Mouse (Mus musculus) thymus, postnatal 4 days (tissue): Measurements from ENCODE around the gene Slc37a2.
"Not testable (repeated sequence)": the region's sequence is repeated elsewhere in the genome, so short reads cannot be mapped to it uniquely, and the experiment has no call there.

Experiments
- DNase-seq: peaks from one replicate; pipeline ENCODE4 v3.0.0; 2021

The Slc37a2 gene

DNA sequence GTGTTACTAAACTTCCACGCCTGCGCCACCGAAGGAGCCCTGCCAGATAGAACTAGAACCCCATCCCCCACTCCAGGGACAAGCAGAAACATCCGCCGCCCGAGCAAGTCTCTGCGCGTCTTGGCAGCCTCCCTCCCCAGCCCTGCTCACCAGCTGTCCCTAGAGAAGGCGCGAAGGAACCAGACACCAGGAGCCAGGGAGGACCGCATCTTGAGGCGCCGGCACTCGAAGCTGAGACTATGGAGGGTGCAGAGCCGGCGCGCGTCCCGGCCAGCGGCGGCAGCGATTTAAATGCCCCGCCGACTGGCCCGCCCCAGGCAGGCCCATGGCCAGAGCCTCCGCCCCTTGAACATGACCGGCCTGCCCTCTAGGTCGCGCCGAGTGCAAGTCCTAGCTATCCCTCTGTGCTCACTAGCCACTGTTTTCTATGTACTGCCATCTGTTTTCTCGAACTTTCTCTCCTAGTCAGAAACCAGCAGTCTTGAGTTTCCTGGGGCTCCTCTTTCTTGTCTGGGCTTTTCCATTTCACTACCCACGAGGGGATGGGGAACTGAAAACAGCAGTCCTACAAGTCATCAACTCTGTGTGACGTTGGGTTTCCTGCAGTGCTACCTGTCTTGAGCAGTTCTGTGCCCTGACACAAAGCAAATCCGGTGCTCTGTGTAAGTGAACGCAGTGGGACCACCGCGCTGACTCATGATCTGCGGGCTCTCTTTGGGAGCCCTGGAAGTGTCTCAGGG is at the start of gene Slc37a2:
Gene Slc37a2, minus strand, starts transcription at position 590 of the 740 bp plus-strand sequence.
- peak; percentile 81 for DNase-seq

DNA sequence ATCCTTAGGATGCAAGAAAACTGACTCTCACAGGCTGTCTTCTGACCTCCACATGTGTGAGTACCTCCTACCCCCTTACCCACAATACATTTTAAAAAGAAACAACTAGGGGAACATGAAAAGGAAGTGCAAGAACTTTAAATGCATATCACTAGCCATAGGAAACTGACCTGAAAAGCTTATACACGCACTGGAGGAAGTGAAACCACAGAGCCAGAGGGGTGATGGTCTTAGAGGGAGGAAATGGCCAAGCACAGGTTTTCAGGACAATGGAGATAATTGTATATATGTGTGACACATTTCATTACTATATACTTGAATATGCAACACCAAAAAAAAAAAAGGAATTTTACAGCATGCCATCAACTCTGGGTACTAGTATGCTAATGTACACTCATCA is 46.2 kb upstream of the Slc37a2 start:
- no peak for DNase-seq

DNA sequence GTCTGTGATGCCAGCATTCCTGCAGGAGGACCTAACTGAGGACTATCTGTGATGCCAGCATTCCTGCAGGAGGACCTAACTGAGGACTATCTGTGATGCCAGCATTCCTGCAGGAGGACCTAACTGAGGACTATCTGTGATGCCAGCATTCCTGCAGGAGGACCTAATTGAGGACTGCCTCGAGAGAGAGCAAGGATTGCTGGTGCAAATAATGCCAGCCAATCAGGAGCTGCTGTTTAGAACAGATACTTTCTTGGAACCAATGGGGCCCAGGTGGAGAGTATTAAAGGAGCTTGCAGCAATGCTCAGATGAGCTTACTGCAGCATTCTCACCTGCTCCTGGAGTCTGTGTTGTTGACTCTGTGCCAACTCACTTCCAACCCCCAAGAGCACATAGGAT is 45.0 kb upstream of the Slc37a2 start:
- not testable (repeated sequence) for DNase-seq

DNA sequence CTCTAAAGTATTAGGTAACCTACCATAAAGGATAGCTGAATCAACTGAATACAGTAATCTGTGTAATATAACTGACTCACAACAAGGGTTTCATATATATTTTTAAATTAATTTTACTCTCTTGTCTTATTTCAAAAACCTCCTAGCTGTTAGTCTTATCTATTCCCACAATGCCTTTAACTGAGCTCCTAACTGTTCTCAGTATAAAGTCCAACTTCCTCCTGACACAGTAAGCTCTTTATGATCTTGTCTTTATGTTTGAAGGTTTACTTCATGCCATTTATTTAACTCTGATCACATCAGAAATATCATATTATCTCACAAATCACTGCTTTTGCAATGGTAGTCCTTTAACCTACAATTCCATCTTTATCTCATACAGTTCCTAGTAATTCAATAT is 40.0 kb upstream of the Slc37a2 start:
- no peak for DNase-seq

DNA sequence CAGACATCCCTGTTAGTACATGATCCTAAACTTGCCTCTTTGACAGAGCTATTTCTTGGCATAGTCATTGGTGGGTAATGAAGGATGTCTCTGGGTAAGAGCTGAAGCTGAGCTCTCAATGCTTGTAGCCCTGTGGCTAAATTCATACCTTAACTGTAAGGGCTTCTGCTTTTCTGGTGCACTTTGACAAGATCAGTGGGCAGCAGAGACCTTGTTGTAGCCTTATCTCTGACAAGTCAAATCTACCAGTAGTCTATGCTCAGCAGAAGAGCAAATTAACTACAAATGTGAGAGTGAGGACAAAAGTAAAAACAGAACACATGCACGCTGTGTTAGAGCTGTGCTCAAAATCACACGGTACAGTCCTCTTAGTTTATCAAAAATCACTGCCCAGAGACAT is 11.1 kb upstream of the Slc37a2 start:
- no peak for DNase-seq

DNA sequence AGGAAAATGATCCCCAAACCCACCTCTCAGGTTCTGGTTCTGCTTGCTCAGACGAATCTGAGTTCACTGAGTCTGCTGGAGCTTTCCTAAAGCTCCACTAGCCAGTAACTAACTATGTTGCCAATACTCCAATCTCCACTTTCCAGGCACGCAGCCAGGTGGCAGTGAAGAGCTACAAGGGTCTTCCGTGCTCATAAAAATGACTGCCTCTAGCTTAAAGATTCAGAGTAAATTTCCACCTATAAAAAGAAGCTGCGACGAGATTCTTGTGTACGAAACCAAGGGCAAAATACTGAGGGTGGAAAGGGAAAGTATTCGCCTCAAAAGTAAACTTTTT is 319 bp upstream of the Slc37a2 start:
- DNase-seq = peak; percentile 84

DNA sequence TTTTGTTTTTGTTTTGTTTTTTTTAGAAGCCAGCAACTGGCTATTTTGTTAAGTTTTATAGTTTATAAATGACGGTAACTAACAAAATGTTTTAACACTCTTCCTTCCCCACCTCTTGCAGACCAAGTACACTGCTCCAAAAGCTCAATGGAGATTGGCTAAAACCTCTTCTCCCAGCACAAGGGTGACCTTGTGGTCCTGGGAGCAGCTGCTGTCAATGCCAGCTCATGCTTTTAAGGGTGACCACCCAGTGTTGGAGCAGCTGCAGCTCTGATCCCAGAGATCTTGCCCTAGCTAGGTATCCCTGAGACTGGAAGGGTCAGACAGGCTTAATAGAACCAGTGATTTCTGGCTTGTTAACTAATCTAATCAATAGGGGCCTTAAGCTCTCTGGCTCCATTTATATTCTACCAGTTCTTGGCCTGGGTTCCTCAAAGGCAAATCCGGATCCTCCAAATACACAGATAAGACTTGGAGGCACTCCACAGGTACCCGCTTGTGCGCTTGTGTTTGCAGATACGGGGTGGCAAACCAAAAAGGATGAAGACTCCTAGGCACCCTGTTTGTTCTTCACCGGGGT is 917 bp downstream of the Slc37a2 start:
- DNase-seq = no peak

DNA sequence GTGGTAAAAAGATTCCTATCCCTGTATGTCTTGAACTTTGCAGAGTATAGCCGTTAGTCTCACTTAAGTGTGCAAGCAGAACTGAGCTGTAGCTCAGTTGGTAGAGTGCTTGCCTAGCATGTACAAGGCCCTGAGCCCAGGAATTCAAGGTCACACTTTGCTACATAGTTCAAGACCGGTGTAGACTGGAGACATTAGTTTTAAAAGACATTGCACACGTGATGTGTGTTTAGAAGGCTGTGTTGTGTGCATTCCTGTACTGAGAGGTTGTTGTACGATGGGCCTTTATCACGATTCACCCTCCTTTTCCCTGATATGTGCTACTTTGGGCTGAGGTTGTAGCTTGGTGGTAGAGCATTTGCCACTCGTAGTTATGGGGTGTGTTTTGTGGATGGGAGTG is 4.9 kb downstream of the Slc37a2 start:
- no peak for DNase-seq

GRCm38 (mm10) chr9:37249976-37250375 is 5.6 kb downstream of the Slc37a2 start:
- no peak for DNase-seq

- peak; percentile 73 for DNase-seq
Observed at GRCm38 (mm10) chr9:37248381-37248906, 7.1 kb downstream of the Slc37a2 start.

DNA sequence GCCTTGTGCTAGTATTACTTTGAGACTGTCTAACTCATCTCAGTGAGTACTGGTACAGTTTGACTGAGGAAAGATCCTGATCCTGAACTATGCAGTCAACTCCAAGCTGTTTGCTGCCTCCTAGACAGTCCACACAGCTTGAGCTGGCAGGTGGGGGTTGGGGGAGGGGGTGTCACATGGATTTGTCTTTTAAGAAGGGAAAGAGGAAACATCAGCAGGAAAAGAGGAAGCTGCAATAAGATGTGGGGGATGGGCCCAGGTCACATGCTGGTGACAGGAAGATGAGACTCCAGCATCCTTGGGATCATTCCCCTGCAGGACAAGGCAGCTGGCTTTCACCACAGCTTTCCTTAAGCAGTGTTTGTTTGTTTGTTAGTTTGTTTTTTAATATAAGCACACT is 8.1 kb downstream of the Slc37a2 start:
- peak; percentile 45 for DNase-seq

DNA sequence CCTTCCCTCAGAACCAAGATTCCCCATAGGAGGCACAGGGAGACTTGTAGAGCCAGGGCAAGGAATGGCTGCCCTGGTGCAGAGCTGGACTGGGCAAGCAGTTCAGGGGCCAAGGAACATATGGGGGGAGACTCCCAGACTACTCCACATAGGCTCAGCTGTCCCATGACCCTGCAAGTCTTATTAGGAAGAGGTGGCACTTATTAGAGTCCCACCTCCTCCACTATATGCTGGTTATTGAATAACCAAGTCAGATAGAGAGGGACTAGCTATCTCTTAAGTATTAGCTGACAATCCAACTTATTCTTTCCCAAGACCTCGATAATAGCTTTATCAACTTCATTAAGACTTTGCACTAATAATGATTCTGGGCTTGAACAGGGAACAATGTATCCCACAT is 9.7 kb downstream of the Slc37a2 start:
- DNase-seq = no peak

- DNase-seq = peak; percentile 51
Observed at GRCm38 (mm10) chr9:37245404-37245803, 10.1 kb downstream of the Slc37a2 start.

DNA sequence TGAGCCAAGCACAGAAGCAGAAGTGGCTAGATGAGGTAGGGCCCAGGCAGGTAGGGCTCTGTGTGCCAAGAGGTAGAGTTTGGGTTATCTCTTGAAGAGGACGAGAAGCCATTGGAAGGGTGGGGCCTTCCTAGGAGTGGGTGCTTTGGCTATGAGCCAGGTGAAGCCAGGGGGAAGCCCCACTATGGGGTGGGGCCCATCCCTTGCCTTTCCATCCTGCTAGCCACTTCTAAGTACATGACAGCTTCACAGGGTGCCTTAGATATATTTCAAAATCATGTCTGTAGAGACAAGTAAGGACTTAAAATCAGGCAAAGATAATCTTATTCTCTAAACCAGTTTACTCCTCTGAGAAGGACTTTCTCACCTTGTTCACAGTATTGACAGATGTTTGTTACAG is 10.9 kb downstream of the Slc37a2 start:
- peak; percentile 36 for DNase-seq

DNA sequence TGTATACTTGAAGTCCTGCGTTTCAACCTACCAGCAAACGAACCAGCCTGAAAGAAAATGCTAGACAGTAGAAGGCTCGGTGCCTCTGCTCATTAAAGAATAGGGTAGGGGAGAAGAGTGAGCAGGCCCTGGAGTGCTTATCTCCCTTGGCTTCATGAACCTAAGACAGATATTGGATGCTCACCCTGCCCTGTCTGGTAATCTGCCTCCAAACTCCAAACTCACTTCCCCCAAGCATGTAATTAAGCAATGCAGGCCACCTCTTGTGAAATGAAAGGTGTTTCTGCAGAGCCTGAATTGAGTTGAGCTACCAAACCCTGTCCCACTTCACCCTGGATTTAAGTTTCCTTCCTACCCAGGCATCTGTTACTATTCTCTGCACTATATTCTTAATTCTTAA is 12.8 kb downstream of the Slc37a2 start:
- no peak for DNase-seq

- peak; percentile 61 for DNase-seq
Observed at GRCm38 (mm10) chr9:37235951-37236737, 19.4 kb downstream of the Slc37a2 start.

DNA sequence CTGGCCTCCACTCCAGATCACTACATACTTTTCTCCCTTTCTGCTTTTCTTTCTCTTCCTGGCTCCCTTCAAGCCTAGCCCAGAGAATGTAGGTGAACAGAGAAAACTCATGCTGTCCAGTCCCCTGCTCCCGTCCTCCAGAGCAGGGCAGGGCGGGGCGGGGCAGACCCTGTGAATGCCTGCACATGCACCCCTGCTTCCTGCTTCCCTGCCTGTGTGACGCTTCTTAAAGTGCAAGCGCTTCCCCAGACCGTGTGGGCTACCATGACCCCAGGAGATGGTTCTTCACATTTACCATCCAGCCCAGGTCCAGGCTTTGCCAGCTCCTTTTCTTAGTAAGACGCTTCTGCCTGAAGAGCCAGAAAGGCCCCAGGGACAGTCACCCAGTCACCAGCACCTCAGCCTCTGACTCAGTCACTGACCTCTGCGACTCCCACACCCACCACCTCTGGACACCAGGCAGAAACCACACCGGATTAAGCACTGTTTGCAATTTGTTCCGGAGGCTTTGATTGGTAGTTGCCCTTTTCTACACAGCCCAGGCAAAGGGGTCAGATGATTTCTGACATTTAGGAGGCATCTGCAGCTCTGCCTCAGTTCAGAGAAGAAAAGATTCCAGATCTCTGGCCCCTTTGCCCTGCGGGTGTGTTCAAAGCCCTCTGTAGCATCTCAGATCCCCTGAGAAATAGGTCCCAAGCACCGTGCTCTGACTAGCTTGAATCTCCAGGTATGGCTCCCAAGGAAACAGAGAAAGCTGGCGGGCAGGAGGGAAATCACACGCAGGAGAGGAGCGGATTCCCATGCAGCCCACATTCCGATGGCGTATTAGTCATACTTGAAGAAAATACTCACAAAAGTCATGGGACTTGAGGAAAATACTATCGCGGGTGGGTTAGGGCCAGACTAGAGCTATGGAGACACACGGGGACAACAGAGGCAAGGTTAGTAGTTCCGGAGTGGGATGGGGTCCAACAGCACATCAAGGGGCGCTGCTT is 23.0 kb downstream of the Slc37a2 start:
- peak; percentile 55 for DNase-seq

DNA sequence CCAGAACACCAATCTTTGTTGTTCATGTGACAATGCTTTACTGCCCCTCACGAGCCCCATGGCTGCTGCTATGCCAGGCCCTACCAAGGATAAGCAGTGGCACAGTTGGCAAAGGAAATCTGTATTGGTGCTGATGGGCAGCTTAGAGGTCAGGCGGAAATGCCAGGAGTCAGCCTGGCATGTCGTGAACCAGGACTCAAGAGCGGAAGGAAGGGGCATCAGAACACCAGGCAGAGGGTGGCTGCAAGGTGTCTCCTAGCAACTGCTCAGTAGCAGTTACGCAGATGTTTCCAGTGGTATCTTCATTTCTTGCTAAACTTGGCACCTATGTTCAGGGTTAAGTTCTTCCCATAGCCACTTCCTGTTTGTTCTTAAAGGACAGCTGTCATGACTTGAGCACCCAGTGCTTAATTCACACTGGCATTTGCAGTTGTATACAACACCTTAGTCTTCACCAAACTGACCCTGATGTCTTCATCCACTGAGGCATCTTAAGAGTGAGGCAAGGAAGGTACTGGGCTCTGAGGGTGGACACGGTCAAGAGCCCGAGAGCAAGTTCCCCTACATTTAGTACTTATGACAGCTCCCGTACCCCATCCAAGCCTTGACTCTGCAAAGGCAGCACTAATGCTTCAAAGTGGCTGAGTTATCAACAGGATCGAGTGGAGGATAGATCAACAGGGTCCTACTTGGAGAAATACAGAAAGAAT is 24.9 kb downstream of the Slc37a2 start:
- DNase-seq = peak; percentile 70

DNA sequence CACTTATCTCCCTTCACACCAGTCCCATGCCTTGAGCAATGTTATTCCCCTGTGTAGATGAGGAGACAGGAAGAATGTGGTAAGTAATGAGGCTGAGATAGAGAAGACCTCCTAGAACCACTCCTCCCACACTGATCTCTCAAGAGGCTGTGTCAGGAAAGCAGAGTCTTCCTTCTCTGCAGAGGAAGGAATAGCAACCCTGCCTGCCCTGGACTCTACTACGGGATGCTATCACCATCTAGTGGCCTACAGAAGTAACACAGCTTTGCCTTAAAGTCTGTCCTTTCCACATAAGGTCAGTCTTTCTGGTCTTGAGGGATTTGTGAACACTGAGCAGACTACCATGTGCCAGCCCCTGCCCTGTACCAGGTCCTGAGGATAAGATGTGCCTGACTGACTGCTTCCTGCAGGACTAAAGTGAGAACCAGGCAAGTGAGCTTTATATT is 25.6 kb downstream of the Slc37a2 start:
- peak; percentile 67 for DNase-seq

DNA sequence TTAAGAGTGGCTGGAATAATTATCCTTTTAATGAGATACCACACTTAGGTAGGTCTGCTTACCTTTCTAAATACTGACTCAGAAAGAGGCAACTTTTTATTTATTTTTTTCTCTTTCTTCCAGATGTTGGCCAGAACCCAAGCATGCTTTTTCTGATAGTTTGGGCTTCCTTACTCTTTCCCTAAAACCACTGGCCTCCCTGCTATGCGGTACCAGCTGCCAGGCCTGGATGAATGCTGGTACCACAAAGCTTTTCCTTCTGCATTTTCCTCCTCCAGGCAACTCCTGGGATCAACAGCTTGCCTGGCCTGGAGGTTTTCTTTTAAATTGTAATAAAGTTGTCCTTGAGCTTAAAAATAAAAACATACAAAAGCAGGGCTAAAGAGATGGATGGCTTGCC is 30.0 kb downstream of the Slc37a2 start:
- DNase-seq = no peak

GRCm38 (mm10) chr9:37220755-37221154 is 34.8 kb downstream of the Slc37a2 start:
- no peak for DNase-seq
